Mouse (Mus musculus) thymus, adult 2 months (tissue): ENCODE results near the gene Ifi203.

Experiments used
- CTCF ChIP-seq: fragments of 200-500 bp; IDR thresholded peaks from 2 replicates; pipeline ENCODE4 v1.5.1; 2012; ENCODE audit warnings: mild to moderate bottlenecking, control low read depth, low read length, moderate library complexity, borderline replicate concordance; ENCODE audit not compliant: control insufficient read depth, poor library complexity, insufficient read depth; ENCODE audit errors: extremely low read depth
- POLR2A ChIP-seq: fragments of 200-500 bp; IDR thresholded peaks from 2 replicates; pipeline ENCODE4 v1.6.1; 2012; ENCODE audit warnings: mild to moderate bottlenecking, low read length, control low read depth, moderate library complexity; ENCODE audit not compliant: control insufficient read depth, poor library complexity, insufficient read depth; ENCODE audit errors: extremely low read depth

GRCm38 (mm10) chr1:173955071-173955796, 12.8 kb upstream of the Ifi203 start:
- TF ChIP-seq POLR2A (no peak), CTCF (no peak)
